Mouse (Mus musculus): ENCODE data around the gene Slc6a16.

- no peak for TF ChIP-seq CTCF (IDR thresholded peaks at IDR 0.05; ENCODE audit: low read depth)
- no peak for TF ChIP-seq EP300 (IDR thresholded peaks at IDR 0.05; ENCODE audit: low read depth)
Observed at GRCm38 (mm10) chr7:45312686-45313453, 72.0 kb downstream of the Slc6a16 start.
